Mouse (Mus musculus) granulocyte monocyte progenitor cell, adult 5-6 weeks (primary cell): ENCODE measurements at regions not wholly inside any gene's neighbourhood (a gene's known extent, or its start where the extent isn't known, plus 50 kb on each side); places are given as distances from the start of the nearest gene placed in this dataset.

Source experiments
- ATAC-seq: replicated peaks from 2 replicates; pipeline ENCODE4 v1.8.0; 2016; ENCODE audit warnings: mild to moderate bottlenecking, moderate TSS enrichment, inconsistent platforms; ENCODE audit not compliant: poor library complexity, severe bottlenecking

DNA sequence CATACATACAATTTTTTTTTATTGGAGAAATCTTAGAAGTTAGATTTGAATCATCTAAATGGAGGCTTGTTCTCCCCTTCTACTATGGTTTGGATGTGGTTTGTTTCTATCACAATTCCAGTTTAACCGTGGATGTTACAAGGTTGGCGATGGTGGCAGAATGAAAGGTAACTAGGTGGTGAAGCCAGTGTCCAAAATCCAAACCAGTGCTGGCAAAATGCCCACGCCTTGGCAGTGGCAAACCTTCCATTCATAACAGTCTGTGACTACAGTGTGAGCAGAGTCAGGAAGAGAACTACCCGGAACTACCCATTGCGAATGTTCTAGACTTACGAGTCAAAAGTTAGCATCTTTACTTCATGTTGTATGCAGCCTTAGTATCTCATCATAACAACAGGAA is 163.6 kb upstream of the Ccdc122 start:
- ATAC-seq: no peak

DNA sequence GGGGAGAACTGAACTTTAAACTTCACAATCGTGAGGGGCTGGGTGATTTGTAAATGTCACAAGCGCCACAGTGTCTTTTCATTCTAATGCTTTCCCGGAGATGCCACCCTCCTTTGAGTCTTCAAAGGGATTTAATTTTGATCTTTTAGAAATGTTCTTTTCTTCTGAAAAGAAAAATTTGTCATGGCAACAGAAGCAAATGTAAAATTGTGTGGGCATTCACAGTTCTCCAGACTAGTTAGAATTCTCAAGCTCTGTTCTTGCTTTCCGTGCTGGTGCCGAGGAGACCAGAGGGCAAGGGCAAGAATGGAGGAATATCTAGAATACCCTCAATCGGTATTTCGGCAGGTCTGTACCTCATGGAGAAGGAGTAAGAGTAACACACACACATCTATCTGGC is 164.1 kb upstream of the Ccdc122 start:
- no peak for ATAC-seq

DNA sequence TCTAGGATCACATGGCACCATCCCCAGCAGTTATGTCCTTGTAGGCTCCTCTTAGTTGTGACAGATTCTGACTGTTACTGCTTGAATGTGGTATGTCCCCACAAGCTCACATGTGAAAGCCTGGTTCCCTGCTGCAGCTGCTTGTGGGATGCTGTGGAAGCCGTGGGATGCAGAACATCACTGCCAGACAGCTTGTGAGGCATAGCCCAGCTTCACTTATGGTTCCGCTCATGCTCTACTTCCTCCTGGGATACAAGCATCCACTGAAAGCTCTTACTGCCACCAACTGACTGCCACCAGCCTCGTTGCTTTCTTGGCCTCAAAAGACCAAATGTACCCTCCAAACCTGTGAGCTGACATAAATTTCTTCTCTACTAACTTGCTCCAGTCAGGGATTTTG is 167.7 kb upstream of the Ccdc122 start:
- no peak for ATAC-seq

DNA sequence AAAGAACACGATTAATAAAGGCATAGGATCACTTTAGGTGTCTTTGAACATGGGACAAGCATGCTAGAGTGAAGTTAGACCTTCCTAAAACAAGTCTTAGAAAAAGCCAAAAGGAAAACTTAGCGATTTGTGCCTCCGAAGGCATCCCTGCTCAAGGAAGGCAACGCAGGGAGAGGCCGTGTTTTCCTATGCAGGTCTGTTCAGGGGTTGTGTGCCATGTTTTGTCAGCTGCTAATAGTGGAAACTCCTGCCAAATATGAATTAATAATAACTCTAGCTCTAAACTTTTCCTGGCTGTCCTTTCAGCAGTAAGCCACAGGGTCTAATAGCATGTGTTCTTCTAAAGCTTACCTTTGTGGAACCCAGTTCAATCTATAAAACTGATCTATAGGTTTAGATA is 168.4 kb upstream of the Ccdc122 start:
- no peak for ATAC-seq

DNA sequence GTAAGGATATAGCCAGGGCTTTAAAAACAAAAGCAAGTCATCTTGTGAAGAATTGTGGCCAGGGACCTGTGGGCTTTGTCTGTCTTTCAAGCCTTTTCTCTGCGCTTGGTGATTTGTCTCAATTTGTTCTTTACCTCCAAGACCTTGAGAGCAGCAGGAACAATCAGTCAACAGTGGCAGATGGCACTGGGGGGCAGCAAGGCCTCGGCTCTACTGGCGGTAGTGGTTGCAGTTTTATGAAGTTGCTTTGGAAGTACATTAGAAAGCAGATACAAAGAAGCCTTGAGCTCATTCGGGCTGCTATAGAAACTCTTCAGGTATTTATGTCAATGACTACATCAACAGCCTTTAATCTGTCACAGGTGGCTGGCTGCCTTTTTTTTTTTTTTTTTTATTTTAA is 171.9 kb upstream of the Ccdc122 start:
- ATAC-seq: no peak

DNA sequence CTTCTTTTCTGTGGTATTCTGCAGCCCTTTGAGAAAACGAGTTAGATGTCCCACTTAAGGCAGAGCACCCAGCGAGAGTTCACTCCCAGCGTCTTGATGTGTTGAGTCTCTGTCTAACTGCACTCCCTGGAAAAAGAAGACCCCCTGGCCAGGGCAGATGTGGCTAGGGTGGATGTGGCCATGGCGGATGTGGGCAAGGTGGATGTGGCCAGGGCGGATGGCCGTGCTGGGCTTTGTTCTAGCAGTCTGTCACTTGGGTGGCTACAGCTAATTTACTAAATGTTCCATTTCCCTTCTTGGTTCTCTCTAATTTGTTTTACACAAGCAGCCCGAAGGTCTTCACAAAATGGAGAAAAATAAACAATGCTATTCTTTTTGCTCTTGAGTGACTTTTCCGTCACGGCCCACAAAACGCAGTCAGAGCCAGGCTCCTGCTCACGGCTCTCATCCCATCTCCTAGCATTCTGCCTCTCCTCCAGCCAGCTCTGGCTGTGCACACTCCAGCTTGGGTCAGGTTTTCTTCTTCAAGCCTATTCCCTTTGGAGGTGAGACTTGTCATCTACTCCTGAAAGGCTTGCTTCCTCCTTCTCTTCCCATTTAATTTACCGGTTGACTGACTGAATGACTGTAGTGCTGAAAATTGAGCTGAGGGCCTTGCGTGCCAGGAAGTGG is 173.4 kb upstream of the Ccdc122 start:
- ATAC-seq: no peak

DNA sequence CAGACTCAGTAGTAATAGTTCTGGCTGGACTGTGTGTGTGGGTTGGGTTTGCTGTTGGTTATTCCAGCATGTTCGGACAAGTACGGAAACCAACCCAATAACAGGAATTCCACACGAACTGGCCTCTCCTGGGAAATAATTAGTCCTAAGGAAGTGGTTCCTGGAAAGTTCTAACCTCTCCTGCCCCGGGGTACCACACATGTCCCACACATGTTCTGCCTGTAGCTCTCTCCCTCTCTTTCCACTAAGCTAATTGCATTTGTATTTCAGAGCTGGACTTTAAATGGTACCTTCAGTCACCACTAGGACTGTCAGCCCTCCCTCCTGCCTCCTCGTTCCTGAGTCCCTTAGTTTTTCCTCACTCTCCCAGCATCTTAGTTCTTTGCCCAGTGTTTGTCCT is 178.2 kb upstream of the Ccdc122 start:
- no peak for ATAC-seq

DNA sequence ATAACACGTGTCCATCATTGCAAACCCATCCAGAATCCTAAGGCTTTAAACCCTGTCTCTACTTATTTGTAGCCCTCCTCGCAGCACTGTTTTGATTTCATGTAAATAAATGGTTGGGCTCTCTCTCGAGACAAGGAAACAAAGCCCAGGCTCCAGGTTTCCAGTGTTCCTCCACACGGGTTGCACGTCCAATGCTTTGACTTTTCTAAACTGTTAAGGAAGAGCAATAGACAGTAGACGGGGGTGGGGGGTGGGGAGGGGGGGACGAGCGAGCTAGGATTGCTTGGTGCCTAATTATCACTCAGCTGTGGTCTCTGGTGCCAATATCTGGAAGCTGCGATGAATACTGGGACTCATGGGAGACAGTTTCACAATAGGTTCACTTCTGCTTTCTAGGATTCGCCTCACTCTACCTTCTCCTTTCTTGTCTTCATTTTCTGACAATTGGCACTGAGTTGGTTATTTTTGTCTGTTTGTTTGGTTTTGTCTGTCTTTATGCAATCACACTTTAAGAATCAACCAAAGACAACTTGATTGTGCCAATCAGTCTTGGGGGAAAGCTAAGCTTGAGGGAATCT is 179.3 kb upstream of the Ccdc122 start:
- peak; percentile 96 for ATAC-seq

DNA sequence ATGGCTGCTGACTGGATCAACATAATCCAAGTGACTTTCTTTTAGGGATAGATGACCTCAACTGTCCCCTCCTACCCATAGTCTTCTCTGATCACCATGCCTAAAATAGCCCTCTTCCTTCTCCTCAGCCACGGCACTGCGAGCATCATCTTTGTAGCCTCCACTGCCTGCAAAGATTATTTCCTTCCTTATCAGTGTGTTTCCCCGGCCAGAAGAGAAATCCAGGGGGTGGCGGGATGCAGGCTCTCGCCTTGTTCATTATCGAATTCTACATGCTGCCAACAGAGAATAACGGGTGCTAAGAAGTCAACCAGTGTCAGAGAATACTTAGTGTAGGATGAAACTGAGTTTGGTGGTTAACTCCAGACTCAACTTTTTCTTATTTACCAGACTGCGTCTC is 180.0 kb upstream of the Ccdc122 start:
- ATAC-seq: no peak

DNA sequence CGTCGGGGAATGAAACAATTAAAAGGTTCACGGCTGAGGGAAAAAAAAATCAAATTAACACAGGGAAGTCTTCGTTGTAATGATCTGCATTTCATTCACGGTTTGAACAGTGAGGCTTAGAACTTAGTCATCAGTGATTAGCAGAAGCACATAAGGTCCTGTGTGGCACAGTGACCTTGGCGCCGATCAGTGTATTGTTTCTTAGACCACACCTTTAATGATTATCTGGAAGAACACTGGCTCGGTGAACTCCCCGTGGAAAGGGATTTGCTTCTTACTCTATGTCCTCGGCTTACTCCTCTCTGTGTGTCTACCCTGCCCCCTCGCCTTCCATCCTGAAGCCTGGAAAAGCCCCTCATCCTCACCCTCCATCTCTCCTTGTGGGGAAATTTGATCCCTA is 181.6 kb upstream of the Ccdc122 start:
- no peak for ATAC-seq

DNA sequence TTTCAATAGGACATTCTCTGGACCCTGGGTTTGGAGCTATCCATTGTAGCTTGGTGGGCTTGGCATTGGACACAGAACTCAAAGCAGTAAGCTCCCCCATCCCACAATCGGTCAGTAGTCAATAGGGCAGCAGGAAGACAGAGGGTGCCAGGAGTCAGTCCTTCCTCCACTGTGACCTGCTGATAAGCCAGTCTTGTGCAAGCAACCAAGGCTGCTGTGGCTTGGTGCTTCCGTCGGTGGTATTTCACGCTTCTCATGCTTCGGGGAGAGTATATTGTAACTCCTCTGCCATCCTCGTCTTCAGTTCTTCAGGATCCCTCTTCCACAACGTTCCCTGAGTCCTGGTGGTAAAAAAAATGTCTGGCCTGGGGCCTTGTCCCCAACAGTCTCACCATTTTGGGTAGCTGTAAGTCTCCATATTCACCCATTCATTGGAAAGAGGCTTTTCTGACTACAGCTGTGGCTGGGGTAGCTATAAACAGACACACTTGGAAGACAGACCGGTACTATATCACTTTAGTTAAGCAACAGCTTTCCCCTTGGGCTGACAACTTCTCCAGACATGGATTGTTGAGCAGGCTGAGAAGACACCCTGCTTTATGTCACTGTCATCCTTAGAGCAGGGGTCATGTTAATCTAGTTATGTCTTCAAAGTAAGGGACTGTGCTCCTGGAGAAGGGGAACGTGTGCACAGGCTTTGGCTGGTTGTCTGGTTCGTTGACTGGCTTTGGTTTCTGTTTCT is 184.9 kb upstream of the Ccdc122 start:
- ATAC-seq: peak; percentile 98

DNA sequence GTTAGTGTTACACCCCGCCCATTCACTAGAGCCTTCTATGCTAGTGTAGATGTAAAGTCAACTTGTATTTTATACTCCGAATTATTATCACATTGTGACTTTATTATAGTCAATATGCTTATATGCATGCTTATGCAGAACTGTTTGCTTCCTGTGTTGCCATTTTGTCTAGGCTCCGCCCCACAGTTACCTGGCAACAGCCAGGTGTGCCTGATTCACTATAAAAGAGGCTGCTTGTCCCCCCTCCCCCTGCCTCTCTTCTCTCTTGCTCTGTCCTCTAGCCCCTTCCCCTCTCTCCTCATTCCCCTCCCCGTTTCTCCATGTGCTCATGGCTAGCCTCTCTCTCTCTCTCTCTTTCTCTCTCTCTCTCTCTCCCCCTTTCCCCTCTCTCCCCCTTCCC is 185.9 kb upstream of the Ccdc122 start:
- ATAC-seq: no peak

DNA sequence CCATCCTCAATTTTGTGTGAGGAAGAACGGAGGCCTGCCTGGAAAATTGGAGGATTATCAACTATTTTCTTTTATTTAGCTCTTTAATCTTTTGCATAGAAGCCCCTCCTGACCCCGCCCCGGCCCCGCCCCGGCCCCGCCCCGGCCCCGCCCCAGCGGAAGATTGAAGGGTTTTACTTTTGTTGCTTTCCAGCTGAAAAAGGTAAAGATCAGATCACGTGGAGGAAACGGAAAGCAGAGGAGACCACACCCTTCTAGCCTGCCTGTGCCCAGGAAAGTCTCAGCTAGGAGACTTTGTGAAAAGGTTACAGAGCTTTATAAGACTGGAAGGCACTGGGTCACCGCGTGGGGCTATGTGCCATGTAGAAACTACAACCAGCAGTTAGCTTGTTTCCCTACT is 186.5 kb upstream of the Ccdc122 start:
- no peak for ATAC-seq

DNA sequence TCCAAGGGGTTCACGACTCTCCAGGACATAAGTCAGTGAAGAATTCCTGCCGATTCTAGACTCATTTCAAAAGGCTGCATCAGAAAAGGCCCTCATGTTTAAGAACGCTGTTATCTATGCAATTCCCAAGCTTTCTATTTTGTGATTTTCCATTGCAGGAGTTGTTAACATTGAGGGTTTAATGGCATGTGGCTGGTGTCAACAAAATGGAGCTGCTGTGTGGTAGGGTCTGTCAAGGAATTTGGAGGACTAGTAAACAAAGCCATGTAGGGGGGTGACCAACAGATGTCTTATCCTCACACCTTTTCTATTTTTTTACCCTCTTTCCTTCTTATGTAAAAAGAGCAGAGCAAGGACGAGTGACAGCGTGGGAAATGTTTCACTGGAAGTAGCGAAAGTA is 186.9 kb upstream of the Ccdc122 start:
- no peak for ATAC-seq

DNA sequence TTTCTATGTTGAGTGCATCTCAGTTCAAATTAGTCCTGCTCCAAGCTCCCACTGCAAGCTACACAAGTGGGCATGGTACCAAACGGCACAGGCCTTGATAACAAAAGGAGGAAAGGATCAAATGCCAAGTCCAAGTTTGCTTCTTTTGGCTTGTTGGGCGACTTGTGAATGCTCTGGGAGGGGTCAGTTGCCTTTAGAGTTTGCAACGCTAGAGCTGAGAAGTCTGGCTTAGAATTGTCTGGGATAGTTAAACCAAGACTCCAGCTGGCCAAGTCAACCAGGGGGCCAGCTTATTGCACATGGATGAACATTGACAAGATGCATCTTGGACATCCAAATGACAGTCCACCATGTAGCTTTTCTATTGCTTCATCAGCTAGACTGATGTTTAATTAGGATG is 187.5 kb upstream of the Ccdc122 start:
- ATAC-seq: no peak

DNA sequence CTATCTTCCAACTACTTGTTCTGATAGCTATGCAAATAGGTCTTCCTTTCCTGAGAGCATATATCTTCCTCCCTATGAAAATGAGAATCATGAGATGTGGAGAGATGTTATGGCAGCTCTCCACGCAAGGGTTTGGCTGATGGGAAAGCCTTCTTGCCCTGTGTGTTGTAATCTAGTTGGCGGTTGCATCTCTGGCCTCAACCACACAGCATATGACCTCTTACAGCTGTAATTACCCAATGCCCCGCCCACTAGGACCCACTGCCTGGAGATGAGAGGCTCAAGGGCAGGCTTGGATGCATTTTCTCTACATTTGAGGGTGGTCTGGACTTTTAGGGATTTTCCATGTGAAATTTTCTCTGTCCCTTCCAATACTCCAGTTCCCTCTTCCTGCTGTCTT is 190.9 kb upstream of the Ccdc122 start:
- peak; percentile 99 for ATAC-seq

DNA sequence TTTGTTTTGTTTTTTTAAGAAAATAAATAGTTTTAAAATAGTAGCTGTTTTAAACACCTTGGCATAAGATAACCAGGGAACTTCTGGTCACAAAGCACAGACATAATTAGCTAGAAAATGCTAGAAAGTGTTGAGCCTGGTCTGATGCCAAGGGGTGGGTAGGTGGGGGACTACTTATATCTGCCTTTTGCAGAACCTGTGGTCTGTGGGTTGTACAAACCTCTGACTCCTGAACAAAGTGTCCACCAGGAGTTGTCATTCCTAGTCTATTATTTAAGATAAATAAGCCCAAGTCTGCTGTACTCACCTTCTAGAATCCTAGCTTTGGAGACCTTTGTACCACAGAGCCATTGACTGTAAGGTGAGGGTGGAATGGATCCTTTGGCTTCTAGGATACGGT is 191.9 kb upstream of the Ccdc122 start:
- peak; percentile 58 for ATAC-seq

DNA sequence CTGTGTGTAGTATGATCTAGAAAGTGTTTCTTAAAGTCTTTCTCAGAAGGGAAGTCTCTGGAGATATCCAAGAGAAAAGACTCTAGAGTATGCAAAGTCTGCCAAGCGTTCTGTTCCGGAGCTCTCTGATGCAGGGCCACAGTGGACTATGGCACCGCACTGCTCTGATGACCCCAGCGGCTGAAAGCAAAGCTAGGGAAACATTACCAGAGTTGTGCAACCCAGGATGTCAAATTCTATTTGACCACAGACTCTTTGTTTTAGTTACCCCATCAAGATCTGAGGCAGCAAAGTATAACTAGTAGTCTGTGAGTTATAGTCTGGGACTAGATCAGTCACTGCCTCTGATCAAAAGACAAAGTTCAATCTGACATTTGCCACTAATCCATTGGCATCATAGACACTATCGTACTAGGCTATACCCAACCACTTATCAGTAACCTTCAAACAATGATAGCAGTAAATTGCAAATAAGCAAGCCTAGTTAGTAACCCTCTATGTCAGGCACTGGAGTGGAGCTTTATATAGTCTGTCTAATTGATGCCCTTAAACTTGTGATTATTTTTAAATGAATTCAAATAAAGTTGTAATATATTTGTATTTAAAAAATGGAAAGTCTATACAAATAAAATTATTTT is 198.9 kb upstream of the Ccdc122 start:
- ATAC-seq: peak; percentile 94

DNA sequence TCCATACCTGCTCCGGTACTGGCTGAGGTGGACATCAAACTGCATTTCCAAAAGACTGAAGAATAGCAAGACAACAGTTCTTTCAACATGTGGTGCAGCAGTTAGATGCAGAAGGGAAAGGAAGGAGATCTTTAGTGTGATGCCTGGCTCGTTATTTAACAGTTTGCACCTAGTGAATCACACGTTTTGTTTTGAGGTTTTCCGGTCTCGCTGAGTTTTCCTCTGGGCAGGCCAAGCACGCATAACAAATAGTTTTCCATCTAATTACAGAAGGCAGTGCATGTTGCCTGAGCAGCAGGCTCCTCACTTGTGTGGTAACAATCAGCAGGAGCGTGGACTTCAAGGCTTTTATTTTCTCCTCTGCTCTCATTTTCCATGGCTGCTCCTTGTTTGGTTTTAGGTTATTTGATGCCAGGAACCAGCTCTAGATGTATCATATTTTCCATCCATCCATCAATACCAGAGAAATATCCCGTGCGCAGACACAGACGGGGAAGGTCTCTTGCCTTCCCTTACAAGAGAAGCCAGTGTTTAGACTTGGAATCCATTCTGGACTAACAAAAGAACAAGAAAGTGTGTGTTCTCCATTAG is 199.6 kb upstream of the Ccdc122 start:
- no peak for ATAC-seq

DNA sequence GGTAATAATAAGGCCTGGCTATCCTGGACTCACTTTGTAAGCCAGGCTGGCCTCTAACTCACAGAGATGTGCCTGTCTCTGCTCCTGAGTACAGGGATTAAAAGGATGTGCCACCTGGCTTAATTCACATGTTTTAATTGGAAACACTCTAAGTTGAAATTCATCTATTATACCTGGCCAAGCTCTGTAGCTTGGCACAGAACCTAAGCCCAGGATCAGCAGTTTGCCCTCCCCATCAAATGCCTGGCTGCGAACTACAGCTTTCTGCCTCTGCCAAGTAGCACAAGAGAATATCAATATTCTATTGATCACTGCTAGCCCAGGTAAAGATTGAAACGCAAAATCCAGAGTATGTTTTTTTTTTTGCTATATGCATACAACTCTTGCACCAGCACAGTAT is 200.3 kb upstream of the Ccdc122 start:
- no peak for ATAC-seq

DNA sequence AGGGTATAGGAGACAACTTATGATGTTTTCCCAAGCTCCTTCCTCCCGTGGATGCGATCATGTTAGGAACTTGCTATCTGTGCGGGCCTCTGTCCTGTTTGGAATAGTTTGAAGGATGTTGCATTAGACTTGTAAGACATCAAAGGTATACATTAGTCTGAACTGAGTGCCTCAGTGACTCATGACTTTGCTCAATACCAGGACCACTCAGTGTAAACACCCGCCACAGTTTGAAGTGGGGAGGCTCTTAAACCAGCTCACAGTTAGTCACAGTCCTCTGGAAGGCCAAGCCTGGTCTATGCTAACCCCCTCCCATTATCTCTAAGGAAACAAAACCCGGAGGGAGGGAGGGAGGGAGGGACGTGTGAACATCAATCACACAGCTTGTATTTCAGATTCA is 202.5 kb upstream of the Ccdc122 start:
- ATAC-seq: no peak
